Mouse (Mus musculus): ENCODE results near the gene Clcn6.

Gene Clcn6

GRCm38 (mm10) chr4:147985205-147986132, 53.2 kb downstream of the Clcn6 start, which contains the start of gene Nppb:
Gene Nppb (plus strand): TSS chr4:147985788.
- DNase-seq: peak; percentile 35 to 45

- no peak for DNase-seq
These were observed 59.2 kb downstream of the Clcn6 start for GRCm38 (mm10) chr4:147979441-147979860.

GRCm38 (mm10) chr4:147978391-147978790, 60.2 kb downstream of the Clcn6 start:
- DNase-seq: no peak

- no peak for DNase-seq
These were observed 60.9 kb downstream of the Clcn6 start for GRCm38 (mm10) chr4:147977726-147978125.

GRCm38 (mm10) chr4:147976237-147976636, 62.4 kb downstream of the Clcn6 start:
- no peak for DNase-seq

GRCm38 (mm10) chr4:147969337-147969736, 69.3 kb downstream of the Clcn6 start:
- no peak for DNase-seq

GRCm38 (mm10) chr4:147968816-147969215, 69.8 kb downstream of the Clcn6 start:
- DNase-seq: no peak

- DNase-seq: no peak
These were observed 72.9 kb downstream of the Clcn6 start for GRCm38 (mm10) chr4:147965712-147966111.

- DNase-seq: no peak
These were observed 75.0 kb downstream of the Clcn6 start for GRCm38 (mm10) chr4:147963623-147964022.

GRCm38 (mm10) chr4:147962781-147963180, 75.8 kb downstream of the Clcn6 start:
- no peak for DNase-seq

GRCm38 (mm10) chr4:147959881-147960831, 78.5 kb downstream of the Clcn6 start:
- DNase-seq: peak; percentile 40 to 57

- DNase-seq: no peak
These were observed 81.5 kb downstream of the Clcn6 start for GRCm38 (mm10) chr4:147957141-147957540.
